Mouse (Mus musculus): ENCODE results near the gene Rin1. TPM values are rescaled to one million over a fixed set of nuclear protein-coding genes. Genes with fewer than 3 reads are reported as not detected.

The Rin1 gene
- polyA plus RNA-seq, 1 experiment from 2014 or later: 4.4 TPM

- Histone ChIP-seq H3K9me3 (replicated peaks) (no peaks in the 10 kb centered on the region), H3K27me3 (peaks cover 6% of the 10 kb centered on the region), H3K27ac (replicated peaks) (peak overlapping the region; percentile 98), H3K4me1 (peaks cover 69% of the 10 kb centered on the region), H3K36me3 (no peaks in the 10 kb centered on the region), H3K9ac (peak overlapping the region; percentile 7; the same call in 1 of the 2 replicates), H3K4me2 (replicated peaks) (peak overlapping the region; percentile 82), H3K4me3 (replicated peaks) (peak overlapping the region; percentile 70)
- no peak for ATAC-seq (ENCODE audit: insufficient number of reproducible peaks, low FRiP score, low TSS enrichment, low read depth)
- 77% methylated on average over 7 of the region's 7 CpGs for WGBS
Observed at GRCm38 (mm10) chr19:5069978-5070377, 19.7 kb downstream of the Rin1 start.

DNA sequence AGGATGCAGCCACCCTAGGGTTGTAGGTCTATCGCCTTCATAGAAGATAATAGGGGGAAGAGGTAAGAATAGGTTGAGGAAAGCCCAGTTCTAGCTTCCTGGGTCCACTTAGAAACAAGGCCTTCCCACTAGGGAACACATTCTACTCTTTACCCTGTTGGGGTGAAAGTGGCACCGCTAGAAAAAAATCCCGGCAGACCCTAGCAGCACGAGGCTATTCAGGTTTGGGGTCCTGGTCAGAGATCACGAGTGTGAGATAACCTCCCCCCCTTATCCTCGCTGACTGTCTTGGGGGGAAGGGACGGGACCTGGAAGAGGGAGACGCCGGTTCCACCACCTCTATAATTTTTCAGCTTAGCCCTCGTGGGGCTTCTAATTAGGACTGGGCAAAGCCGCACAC is 20.8 kb downstream of the Rin1 start:
- WGBS: 11% methylated on average over 11 of the region's 11 CpGs
- Histone ChIP-seq H3K4me1 (peaks cover 62% of the 10 kb centered on the region), H3K36me3 (no peaks in the 10 kb centered on the region), H3K9me3 (replicated peaks) (no peaks in the 10 kb centered on the region), H3K27me3 (peaks cover 6% of the 10 kb centered on the region), H3K9ac (peak overlapping the region; percentile 22; the same call in 1 of the 2 replicates), H3K27ac (replicated peaks) (peak overlapping the region; percentile 98), H3K4me3 (replicated peaks) (peak overlapping the region; percentile 70), H3K4me2 (replicated peaks) (peak overlapping the region; percentile 82)
- ATAC-seq (ENCODE audit: insufficient number of reproducible peaks, low FRiP score, low TSS enrichment, low read depth): no peak

DNA sequence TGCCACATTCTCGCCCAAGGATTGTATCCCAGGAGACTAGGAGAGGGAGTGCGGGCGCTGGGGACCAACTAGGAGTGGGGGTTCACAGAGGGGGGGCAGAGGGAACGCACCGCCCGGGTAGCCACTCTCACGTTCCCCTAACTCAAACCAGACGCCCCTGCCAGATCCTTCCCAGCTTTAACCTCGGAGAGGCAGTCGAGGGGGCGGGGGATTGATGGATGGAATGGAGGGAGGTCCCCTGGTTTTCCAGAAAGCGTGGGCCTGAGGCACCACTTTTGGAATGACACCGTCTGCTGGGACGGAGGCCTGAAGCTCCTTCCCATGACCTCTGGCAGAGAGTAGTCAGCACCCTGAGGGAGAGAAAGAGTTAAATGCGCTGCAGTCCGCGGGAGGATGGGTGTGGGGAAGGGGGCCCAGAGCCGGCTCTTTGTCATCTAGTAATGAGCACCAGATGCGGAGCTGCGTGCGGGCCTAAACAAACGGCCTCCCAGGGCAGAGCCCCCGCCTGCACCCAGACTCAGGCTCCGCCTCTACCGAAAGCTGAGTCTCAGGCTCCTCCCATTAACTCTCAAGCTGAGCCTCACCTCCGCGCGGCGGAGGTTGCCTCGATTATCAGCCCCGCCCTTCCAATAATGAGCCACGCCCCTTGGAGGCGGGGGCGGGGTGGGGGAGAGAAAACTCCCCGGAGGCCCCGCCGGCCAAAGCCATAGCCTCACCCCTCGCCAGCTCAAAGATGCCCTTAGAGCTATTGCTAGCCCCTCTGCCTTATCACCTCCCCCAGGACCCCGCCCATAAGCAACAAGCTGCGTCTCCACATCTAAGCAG is 21.5 kb downstream of the Rin1 start:
- peaks cover 60% of the 10 kb centered on the region for H3K4me1 ChIP-seq
- peak overlapping the region; percentile 98 for H3K27ac ChIP-seq (replicated peaks)
- H3K4me2 ChIP-seq (replicated peaks): peak overlapping the region; percentile 82

GRCm38 (mm10) chr19:5072389-5073019 is 22.2 kb downstream of the Rin1 start:
- Histone ChIP-seq H3K9ac (peak overlapping the region; percentile 31), H3K4me1 (peaks cover 53% of the 10 kb centered on the region), H3K4me3 (replicated peaks) (peak overlapping the region; percentile 70), H3K9me3 (replicated peaks) (no peaks in the 10 kb centered on the region), H3K4me2 (replicated peaks) (peak overlapping the region; percentile 82), H3K36me3 (no peaks in the 10 kb centered on the region), H3K27ac (replicated peaks) (peak overlapping the region; percentile 98), H3K27me3 (peaks cover 6% of the 10 kb centered on the region)
- 2% methylated on average over 20 of the region's 20 CpGs for WGBS
- 0 out of 2 replicates have a peak, but pooled peaks have one; percentile 1 for ATAC-seq (ENCODE audit: insufficient number of reproducible peaks, low FRiP score, low TSS enrichment, low read depth)

More for the DNA sequence above, 21.5 kb downstream of the Rin1 start:
- H3K9me3 ChIP-seq (replicated peaks): no peaks in the 10 kb centered on the region
- peak; percentile 90 for ATAC-seq (ENCODE audit: insufficient number of reproducible peaks, low FRiP score, low TSS enrichment, low read depth)
- H3K9ac ChIP-seq: peak overlapping the region; percentile 31
- 1% methylated on average over 40 of the region's 40 CpGs for WGBS
- H3K4me3 ChIP-seq (replicated peaks): peak overlapping the region; percentile 70
- no peaks in the 10 kb centered on the region for H3K36me3 ChIP-seq
- peaks cover 6% of the 10 kb centered on the region for H3K27me3 ChIP-seq

DNA sequence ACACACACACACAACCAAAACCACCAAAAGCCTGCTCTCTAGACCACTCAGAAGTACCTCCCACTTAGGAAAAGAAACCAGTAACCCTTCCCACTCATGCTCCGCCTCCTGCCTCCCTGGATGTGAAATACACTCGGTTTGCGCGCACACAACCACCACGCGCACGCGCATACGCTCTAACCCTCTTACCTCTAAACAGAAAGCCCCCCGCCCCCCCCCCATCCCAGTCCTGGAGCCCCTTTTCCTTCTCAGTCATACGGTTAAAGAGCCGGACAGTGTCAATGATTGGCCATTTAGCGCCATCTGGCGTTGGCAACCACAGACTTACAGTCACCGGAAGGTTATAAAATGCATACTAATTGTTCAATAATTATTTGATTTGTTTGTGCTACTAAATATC is 22.7 kb downstream of the Rin1 start:
- peak overlapping the region; percentile 70 for H3K4me3 ChIP-seq (replicated peaks)
- H3K27ac ChIP-seq (replicated peaks): peak overlapping the region; percentile 98
- H3K36me3 ChIP-seq: no peaks in the 10 kb centered on the region
- WGBS: 1% methylated on average over 15 of the region's 15 CpGs
- H3K9ac ChIP-seq: no peak overlapping the region
- peaks cover 6% of the 10 kb centered on the region for H3K27me3 ChIP-seq
- H3K4me2 ChIP-seq (replicated peaks): peak overlapping the region; percentile 82
- peaks cover 47% of the 10 kb centered on the region for H3K4me1 ChIP-seq
- ATAC-seq (ENCODE audit: insufficient number of reproducible peaks, low FRiP score, low TSS enrichment, low read depth): no peak
- H3K9me3 ChIP-seq (replicated peaks): no peaks in the 10 kb centered on the region

DNA sequence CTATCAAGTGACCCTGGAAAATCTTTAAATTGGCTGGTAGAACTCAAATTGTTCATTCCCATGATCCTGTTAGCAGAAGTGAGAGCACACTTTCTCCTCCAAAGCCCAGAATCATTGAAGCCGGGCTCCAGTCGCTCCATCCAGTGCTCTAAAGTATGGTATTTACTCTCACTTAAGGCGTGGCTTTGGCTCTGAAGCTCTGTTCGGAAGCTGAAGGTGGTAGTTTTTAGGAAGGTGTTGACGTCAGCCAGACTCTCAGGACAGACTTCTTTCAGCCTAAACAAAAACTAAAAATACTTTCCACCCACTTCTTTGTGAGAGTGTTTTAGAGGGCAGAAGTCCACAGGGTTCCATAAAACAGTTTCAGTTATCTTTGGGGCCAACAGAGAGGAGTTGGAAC is 23.2 kb downstream of the Rin1 start:
- H3K9ac ChIP-seq: no peak overlapping the region
- 33% methylated on average over 5 of the region's 5 CpGs for WGBS

DNA sequence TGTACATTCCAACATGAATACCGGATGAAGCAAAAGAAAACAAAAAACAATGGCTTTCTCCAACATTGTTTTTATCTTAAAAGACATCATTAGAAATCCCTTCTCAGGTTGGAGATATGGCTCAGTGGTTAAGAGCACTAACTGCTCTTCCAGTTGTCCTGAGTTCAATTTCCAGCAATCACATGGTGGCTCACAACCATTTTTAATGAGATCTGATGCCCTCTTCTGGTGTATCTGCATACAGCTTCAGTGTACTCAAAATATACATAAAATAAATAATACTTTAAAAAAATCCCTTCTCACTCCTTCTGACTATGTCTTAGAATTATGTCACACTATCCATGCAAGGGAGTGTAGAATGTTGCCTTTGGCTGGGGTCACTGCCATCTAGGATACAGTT is 29.0 kb downstream of the Rin1 start:
- no peaks in the 10 kb centered on the region for H3K4me1 ChIP-seq
- H3K4me3 ChIP-seq (replicated peaks): no peak overlapping the region
- no peak overlapping the region for H3K9ac ChIP-seq
- no peak overlapping the region for H3K27ac ChIP-seq (replicated peaks)
- no peak overlapping the region for H3K4me2 ChIP-seq (replicated peaks)
- H3K9me3 ChIP-seq (replicated peaks): no peaks in the 10 kb centered on the region
- peaks cover 41% of the 10 kb centered on the region for H3K27me3 ChIP-seq
- ATAC-seq (ENCODE audit: insufficient number of reproducible peaks, low FRiP score, low TSS enrichment, low read depth): no peak
- 80% methylated on average over 1 of the region's 1 CpGs for WGBS
- no peaks in the 10 kb centered on the region for H3K36me3 ChIP-seq

More for the DNA sequence above, 23.2 kb downstream of the Rin1 start:
- Histone ChIP-seq H3K27ac (replicated peaks) (no peak overlapping the region), H3K9me3 (replicated peaks) (no peaks in the 10 kb centered on the region), H3K27me3 (peaks cover 3% of the 10 kb centered on the region), H3K4me3 (replicated peaks) (peak overlapping the region; percentile 70; the same call in 1 of the 2 replicates), H3K36me3 (no peaks in the 10 kb centered on the region), H3K4me2 (replicated peaks) (no peak overlapping the region), H3K4me1 (peaks cover 43% of the 10 kb centered on the region)
- ATAC-seq (ENCODE audit: insufficient number of reproducible peaks, low FRiP score, low TSS enrichment, low read depth): no peak

DNA sequence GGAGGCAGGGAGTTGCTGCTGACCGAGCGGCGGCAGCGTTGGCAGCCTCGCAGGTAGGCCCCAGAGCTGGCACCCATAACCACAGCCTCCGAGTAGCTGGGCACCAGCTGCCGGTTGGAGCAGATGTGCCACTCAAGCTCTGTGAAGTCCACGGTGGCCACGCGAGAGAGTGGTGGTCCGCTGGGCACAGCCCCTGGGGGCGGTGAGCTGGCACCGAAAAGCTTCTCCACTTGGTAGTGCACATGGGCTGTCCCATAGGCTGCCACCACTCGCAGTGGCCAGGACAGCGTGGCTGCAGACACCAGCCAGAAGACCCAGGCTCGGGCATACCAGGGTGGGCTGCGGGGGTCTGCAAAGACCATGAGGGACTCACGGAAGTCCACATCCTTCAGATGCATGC is 31.7 kb downstream of the Rin1 start:
- ATAC-seq (ENCODE audit: insufficient number of reproducible peaks, low FRiP score, low TSS enrichment, low read depth): no peak
- Histone ChIP-seq H3K4me1 (peaks cover 14% of the 10 kb centered on the region), H3K4me2 (replicated peaks) (no peak overlapping the region), H3K4me3 (replicated peaks) (no peak overlapping the region), H3K36me3 (no peaks in the 10 kb centered on the region), H3K9me3 (replicated peaks) (no peaks in the 10 kb centered on the region), H3K27ac (replicated peaks) (no peak overlapping the region), H3K9ac (no peak overlapping the region), H3K27me3 (peaks cover 65% of the 10 kb centered on the region)
- WGBS: 69% methylated on average over 18 of the region's 18 CpGs

GRCm38 (mm10) chr19:5082596-5082995 is 32.3 kb downstream of the Rin1 start:
- H3K4me2 ChIP-seq (replicated peaks): no peak overlapping the region
- no peak overlapping the region for H3K27ac ChIP-seq (replicated peaks)
- H3K4me3 ChIP-seq (replicated peaks): no peak overlapping the region
- no peaks in the 10 kb centered on the region for H3K9me3 ChIP-seq (replicated peaks)
- ATAC-seq (ENCODE audit: insufficient number of reproducible peaks, low FRiP score, low TSS enrichment, low read depth): no peak
- peaks cover 18% of the 10 kb centered on the region for H3K4me1 ChIP-seq
- H3K27me3 ChIP-seq: peaks cover 65% of the 10 kb centered on the region
- H3K36me3 ChIP-seq: no peaks in the 10 kb centered on the region
- WGBS: 69% methylated on average over 24 of the region's 24 CpGs
- no peak overlapping the region for H3K9ac ChIP-seq

DNA sequence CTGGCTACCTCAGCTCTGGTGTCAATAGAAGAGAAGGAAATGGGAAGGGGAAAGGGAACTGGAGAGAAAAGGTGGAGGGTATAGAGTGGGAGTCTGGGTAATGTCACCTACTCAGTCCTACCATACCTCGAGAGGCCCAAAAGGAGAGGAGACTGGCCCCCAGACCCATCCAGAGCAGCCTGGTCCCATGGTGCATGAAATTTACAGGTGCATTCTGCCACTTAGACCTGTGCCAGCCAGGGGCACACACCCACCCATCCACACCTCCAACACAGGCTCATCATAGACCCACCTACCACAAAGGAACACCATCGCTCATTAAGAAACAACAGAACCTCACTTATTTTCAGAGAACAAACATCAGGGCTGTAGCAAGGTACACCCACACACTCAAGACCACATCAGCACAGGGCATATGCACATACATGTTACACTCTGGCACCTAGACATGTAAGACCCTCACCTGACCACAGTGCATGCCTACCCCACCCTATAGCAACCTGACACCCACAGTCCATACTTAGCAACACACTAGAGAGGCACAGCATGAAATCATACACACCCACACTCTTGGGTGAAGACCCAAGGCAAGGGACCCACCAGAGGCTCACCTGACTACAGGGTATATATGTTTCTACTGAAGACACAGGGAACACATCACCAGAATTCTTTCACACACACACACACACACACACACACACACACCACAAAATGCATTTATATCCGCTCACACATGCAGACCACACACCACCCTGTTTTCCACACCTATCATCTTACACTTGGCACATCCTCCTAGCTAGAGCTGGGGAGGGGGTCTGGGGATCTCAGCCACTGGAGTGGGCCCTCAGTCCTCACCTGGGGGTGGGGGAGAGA is 33.9 kb downstream of the Rin1 start:
- peaks cover 24% of the 10 kb centered on the region for H3K4me1 ChIP-seq
- 64% methylated on average over 3 of the region's 3 CpGs for WGBS
- no peak overlapping the region for H3K9ac ChIP-seq
- H3K27me3 ChIP-seq: peaks cover 65% of the 10 kb centered on the region
- peak overlapping the region; percentile 49; the same call in 1 of the 2 replicates for H3K4me3 ChIP-seq (replicated peaks)
- no peaks in the 10 kb centered on the region for H3K9me3 ChIP-seq (replicated peaks)
- no peaks in the 10 kb centered on the region for H3K36me3 ChIP-seq
- peak overlapping the region; percentile 91 for H3K4me2 ChIP-seq (replicated peaks)
- ATAC-seq (ENCODE audit: insufficient number of reproducible peaks, low FRiP score, low TSS enrichment, low read depth): no peak
- H3K27ac ChIP-seq (replicated peaks): no peak overlapping the region

DNA sequence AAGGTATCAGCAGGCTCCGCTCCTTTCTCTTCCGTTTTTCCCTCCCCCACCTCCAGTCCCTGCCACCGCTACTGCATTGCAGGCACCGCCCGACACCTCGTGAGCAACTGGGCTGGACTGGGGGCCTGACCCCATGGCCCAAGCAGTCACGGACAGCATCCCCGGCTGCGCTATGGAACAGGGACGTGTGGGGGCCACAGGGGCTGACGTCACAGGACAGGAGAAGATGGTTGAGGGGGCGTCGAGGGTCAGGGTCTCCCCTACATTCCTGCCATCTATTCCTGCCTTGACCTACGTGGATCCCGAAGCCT is 34.5 kb downstream of the Rin1 start:
- Histone ChIP-seq H3K4me1 (peaks cover 27% of the 10 kb centered on the region), H3K36me3 (peaks cover 2% of the 10 kb centered on the region; the same call in 1 of the 2 replicates), H3K9ac (no peak overlapping the region), H3K4me3 (replicated peaks) (peak overlapping the region; percentile 49), H3K9me3 (replicated peaks) (no peaks in the 10 kb centered on the region), H3K27ac (replicated peaks) (no peak overlapping the region), H3K27me3 (peaks cover 65% of the 10 kb centered on the region), H3K4me2 (replicated peaks) (peak overlapping the region; percentile 91)
- WGBS: 9% methylated on average over 15 of the region's 15 CpGs
- ATAC-seq (ENCODE audit: insufficient number of reproducible peaks, low FRiP score, low TSS enrichment, low read depth): no peak
